Mouse (Mus musculus) retina, postnatal 7 days (tissue): ENCODE data around the gene Minpp1.

Experiments
- DNase-seq: peaks from one replicate; pipeline ENCODE4 v3.0.0-alpha.2; 2012; ENCODE audit warnings: low read depth, low spot score

Gene Minpp1

DNA sequence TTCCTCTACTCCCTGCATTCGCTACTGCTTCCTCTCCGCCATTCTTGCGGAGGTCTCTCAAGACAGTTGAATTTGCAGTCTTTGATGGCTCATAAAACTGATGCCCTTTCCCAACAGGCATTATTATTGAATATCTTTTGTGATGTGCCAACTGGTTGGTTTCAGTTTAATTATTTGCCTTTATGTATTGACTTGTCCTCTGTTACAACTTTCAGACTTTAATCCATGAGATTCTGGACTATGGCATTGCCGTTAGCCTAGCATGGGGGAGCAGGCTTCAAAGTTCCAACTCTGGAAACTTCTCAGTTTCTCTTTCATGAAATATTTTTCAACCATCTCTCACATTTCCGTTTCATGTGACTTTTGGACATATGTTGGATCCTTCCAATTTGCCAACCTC is 41.6 kb downstream of the Minpp1 start:
- DNase-seq, result no peak

DNA sequence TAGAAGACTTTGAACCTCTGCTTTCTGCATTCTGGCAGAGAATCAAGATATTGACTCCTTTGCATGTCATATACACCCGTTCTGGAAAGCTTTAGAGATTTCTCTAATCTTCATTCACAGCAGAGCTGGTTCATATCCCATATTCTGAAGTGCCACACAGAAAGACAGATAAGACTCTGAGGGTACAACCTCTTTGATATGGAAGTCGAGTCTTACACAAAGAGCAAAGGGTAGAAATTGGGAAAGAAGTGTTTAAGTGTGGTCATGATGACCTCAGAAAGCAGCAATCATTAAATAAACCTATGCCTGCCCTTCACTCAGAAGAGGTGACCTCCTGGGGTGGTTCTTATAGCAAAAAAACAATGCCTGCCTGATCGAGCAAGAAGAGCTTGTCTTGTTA is 43.2 kb downstream of the Minpp1 start:
- DNase-seq, result no peak

DNA sequence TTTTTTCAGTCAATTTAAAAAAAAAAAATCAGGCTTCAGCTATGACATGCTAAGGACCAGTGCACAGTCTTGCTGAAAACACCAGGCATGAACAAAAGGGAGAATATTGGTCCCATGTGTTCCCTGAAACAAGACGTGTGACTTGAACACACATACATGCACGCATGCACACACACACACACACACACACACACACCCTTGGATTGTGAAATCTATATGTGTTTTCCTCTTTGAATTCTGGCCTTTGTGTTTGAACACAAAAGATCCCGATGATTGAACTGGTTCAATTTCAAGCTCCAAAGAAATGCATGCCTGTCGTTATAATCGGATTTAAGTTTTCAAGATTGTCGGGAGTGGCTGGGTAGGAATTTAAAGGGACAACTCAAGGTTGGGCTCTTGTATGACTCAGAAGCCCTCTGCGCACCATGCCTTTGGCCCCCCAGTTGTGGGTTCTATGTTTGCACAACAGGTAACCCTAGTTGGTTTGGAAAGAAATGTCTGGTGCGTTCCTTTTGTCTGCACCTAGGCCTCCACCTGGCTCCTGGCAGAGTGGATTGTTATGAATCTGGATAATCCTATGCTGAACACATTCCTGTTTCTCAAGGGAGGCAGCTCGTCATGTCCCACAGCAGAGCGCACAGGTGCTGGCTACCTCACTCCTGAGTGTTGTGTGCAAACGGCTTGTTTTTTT is 43.8 kb downstream of the Minpp1 start:
- no peak for DNase-seq

DNA sequence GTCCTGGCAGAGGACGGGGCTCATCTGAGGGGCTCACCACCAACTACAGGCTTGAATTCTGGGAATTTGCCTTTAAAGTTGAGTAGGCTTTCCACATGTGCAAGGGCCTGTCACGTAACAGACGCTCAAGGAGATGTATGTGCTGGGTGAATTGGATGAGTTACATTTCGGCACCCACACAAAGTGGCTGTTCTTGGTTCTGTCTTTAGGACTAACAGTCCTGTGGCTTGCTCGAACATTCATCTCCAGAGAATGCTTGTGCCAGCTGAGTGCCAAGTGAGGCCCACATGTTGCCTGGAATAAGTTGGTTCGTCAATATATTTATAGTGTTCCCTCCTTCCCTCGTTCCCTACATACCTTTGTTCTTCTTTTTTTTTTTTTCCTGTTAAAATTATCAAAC is 44.7 kb downstream of the Minpp1 start:
- no peak for DNase-seq

DNA sequence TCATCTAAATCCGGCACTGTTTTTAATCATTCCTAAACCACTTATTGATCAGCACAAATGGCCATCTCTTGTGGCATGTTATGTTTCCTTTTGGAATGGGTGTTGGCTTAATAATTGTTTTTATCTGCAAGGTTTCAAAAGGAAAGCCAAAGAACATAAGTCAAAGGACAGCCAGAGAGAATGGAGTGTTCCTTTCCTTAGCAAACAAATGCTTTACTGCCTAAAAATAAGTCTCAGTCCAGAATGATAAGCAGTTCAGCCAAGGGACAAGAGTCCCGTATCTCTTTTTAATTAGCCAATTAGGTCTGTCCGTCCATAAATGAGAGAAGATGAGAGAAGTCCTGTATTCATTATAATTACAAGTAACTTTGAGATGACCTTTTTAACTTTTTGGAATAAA is 46.8 kb downstream of the Minpp1 start:
- DNase-seq, result no peak

DNA sequence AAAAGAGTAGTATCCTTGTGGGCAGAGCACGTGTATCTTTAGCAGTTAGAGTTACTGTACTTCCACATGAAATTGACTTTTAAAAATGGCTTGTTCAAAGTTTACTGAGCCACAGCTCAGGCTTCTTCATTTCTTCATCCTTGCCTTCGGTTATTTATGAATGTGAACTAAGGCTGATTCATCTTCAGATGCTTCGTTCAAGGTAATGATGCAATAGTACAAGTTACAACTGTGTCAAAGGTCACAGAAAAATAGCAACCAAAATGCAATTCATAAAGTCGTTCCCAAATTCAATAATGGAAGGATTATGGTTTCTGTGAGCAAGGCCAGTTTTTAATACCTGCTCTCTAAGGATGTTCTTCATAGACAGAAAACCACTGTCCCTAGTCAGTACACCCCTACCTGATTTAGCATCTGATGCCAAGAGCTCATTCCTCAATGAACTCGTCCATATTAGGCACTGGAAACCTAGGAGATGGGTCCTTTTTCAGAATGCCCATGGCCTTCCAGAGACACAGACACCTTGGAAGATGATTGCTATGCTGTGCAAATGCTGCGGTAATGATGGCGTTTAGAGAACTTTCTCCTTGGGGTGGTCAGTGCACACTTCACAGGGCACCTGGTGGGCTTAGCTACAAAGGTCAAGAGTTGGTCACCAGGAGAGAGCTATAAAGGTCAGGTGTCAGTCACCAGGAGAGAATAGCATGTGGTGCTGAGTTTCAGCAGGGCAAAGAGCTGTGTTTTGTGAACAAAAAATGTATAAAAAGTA is 47.4 kb downstream of the Minpp1 start:
- no peak for DNase-seq

DNA sequence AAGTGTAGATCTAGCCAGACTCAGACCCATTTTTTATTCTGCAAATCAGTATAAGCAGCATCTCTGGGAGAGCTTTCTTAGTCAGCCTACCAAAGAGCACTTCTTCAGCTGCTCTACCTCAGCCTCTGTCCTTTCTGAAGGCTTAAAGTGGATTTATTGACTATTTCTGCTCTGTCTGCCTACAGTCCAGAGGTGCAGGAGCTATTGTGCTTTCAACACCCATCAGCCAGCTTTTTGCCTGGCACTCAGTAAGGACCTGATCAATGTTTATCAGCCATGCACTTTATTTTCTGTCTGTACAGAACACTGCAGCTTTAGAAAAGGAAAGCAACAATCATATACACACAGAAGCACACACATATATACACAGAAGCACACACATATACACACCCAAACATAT is 49.3 kb downstream of the Minpp1 start:
- DNase-seq, result no peak

DNA sequence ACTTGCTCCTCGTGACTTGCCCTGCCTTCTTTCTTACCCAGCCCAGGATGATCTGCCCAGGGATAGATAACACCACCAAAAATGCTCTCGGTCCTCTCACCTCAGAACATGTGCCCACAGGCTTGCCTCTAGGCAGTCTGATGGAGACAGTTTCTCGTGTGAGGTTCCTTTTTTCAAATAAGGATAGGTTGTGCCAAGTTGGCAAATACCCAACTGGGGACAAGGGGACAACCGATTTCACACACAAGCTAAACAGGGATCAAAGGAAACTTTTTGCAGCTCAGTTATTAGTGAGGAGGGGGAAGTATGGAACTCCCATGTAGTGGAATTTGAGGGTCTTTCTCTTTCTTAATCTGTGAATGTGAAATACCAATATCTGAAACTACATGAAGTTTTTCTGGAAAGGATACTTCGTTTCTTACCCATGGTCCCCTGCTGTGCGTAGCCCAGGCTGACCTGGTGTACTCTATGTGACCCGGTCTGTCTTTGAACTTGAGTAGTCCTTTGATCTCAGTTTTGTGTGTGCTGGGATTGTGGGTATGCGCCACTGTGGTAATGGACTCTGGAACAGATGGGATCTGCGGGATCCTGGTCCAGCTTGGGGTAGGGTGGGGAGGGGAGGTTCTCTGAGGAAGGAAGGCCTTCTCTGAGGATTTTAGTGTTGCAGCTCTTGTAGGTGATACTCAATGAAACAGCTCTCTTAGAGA is 57.4 kb downstream of the Minpp1 start:
- no peak for DNase-seq

DNA sequence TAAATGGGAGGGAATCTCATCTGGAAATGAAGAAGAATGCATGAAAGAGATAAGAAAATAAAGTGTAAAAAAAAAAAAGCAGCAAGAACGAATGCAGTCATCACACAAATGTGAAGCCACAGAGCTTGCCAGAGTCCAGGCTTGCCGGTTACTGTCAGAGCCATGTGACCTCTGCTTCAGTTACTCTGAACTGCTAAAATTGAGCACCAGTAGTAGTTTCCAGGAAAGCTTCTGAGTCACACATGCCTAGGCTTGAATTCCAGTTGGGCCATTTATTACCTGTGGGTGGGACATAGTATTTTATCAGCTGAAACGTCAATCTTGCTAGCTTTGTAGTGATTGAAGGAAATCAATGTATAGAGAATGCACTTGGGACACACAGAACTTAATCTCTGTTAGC is 61.8 kb downstream of the Minpp1 start:
- DNase-seq, result no peak

DNA sequence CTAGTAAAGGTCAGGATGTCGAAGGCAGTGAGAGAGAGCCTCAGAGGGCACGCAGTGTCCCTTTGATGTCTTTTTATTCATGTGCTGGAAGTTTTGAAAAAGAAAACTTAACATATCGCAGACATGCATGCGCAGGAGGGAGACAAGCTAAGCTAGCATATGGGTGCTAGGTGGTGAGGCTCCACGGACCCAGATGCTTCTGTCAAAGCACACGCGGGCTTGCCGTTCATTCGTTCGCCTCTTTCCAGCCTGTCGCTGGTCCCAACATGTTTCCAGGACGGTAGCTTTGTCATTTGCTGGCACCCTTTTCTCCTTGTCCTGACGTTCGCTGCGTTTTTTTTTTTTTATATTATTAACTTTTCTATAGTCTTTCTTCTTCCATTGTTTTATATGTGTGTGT is 62.6 kb downstream of the Minpp1 start:
- no peak for DNase-seq

DNA sequence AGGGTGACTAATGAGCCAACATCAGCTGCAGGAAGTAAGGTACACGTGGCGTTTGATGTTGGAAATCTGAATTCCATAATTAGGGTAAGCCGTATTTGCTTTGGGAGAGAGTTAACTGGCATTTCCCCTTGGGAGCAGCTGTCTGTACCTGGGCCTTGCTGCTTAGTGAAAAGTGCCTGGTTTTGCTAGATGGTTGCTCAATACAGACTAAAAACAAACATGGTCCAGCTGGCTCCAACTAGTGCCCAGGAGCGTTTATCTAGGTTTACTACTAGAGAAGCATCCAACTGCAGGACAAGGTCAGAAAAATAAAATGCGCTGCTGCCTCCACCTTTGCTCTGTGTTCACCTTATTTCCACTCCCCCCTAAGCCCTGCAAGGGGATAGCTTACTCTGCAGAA is 64.9 kb downstream of the Minpp1 start:
- DNase-seq, result no peak

DNA sequence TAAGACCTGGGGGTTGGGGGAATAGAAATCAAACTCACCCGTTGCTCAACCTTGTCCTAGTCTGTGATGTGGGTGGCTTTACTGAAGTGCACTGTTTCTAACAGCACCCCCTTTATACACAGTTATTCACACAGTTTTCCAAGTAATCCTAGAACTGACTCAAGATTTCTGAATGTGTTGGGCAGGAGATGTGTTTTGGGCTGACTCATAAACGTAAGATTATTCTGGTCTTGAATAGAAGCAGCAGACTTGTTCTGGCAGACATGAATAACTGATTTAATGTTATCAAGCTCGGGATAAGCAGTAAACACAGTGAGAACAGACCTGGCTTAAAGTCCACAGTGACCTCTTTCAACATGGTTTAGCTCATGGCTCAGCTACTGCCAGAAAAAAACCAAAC is 65.9 kb downstream of the Minpp1 start:
- DNase-seq, result no peak

DNA sequence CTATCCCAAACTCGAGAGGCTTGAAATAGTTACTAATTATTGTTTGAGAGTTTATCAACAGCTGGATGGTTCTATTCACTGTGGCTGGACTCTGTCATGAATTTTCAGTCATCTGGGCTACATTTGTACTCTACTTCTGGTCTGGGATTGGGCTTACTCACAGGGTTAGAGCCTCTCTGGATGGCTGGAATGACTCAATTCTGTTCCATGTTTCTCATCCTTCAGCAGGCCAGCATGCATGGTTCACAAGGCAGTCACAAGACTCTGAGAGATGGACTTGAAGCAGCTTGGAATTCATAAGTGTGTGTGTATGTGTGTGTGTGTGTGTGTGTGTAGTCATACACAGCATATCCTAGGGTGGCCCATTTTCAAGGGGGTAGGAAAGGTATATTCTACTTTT is 66.5 kb downstream of the Minpp1 start:
- no peak for DNase-seq

DNA sequence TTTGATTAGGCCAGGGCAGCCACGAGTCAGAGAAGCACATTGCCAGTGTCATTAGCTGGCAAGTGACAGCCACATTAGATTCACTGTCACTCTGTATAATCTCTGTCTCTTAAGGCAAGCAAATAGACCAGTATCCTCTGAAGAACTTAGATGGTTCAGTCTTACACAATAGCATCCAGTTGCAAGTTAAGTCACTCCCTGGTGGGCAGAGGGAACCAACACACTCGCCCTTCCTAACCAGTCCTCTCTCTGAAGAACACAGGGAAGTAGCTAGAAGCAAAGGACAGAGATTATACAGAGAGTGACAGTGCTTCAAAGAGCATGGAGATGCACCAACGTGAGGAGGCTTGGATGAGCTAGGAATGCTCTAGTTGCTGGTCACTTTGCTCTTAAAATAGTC is 67.7 kb downstream of the Minpp1 start:
- DNase-seq, result no peak

DNA sequence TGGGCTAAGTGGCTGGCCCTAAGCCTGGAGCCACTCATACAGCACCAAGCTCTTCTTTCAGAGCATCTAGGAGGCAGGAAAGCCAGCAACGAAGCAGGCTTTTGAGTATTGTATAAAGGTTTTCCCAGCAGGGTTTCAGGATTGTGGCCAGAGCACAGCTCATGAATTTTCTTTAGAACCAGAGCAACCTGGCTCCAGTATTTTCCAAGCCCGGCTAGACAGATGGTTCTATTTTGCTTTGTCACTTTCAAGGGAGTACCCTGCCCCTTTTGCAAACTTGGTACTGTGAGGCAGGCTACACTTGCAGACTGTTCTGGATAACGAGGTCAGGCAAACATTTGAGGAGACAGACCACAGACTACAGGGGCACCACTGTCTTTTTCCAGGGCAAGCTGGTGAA is 69.7 kb downstream of the Minpp1 start:
- no peak for DNase-seq
